Mouse (Mus musculus): ENCODE measurements around the gene Ndufb5. TPM values are rescaled to one million over a fixed set of nuclear protein-coding genes. Genes with fewer than 3 reads are reported as not detected.

Ndufb5 gene
- 1,115 TPM for polyA plus RNA-seq (2014; fragmentation: Illumina TruSeq; extraction: RNeasy Lipid Tissue Mini Kit (QIAGEN cat#74804); ENCODE audit: low read depth, low replicate concordance)

GRCm38 (mm10) chr3:32736244-32737171 is at the start of gene Ndufb5:
Gene Ndufb5 (plus strand): TSS chr3:32736990.

GRCm38 (mm10) chr3:32705647-32706348 is 31.0 kb upstream of the Ndufb5 start, which contains the start of gene Actl6a:
Gene Actl6a (plus strand): TSS chr3:32706298.

GRCm38 (mm10) chr3:32737172-32737655 is 424 bp downstream of the Ndufb5 start, which contains the start of gene Mrpl47:
Gene Mrpl47 (minus strand): TSS chr3:32737605.

Other genes with a start within 250 kb of the Ndufb5 start
- gene Kcnmb3, start 244.8 kb upstream of the Ndufb5 start, polyA plus RNA-seq (2014; fragmentation: Illumina TruSeq; extraction: RNeasy Lipid Tissue Mini Kit (QIAGEN cat#74804); ENCODE audit: low read depth, low replicate concordance): not detected
- 46.9 TPM for gene Zfp639, start 226.7 kb upstream of the Ndufb5 start, polyA plus RNA-seq (2014; fragmentation: Illumina TruSeq; extraction: RNeasy Lipid Tissue Mini Kit (QIAGEN cat#74804); ENCODE audit: low read depth, low replicate concordance)
- gene Mfn1, start 207.5 kb upstream of the Ndufb5 start, polyA plus RNA-seq (2014; fragmentation: Illumina TruSeq; extraction: RNeasy Lipid Tissue Mini Kit (QIAGEN cat#74804); ENCODE audit: low read depth, low replicate concordance): 442 TPM
- 9.6 TPM for gene Gnb4, start 120.4 kb upstream of the Ndufb5 start, polyA plus RNA-seq (2014; fragmentation: Illumina TruSeq; extraction: RNeasy Lipid Tissue Mini Kit (QIAGEN cat#74804); ENCODE audit: low read depth, low replicate concordance)
- gene Actl6a, start 30.7 kb upstream of the Ndufb5 start, polyA plus RNA-seq (2014; fragmentation: Illumina TruSeq; extraction: RNeasy Lipid Tissue Mini Kit (QIAGEN cat#74804); ENCODE audit: low read depth, low replicate concordance): 26.7 TPM
- 47.0 TPM for gene Mrpl47, start 615 bp downstream of the Ndufb5 start, polyA plus RNA-seq (2014; fragmentation: Illumina TruSeq; extraction: RNeasy Lipid Tissue Mini Kit (QIAGEN cat#74804); ENCODE audit: low read depth, low replicate concordance)
- 106 TPM for gene Usp13, start 80.6 kb downstream of the Ndufb5 start, polyA plus RNA-seq (2014; fragmentation: Illumina TruSeq; extraction: RNeasy Lipid Tissue Mini Kit (QIAGEN cat#74804); ENCODE audit: low read depth, low replicate concordance)

Measured in heart, adult 10 weeks (tissue).